Mouse (Mus musculus) NIH3T3 (cell line): ENCODE measurements around the gene Ccrl2.

Experiments used
- DNase-seq: peaks from one replicate; pipeline ENCODE4 v3.0.0-alpha.2; 2012; ENCODE audit warnings: low read depth

The Ccrl2 gene

DNA sequence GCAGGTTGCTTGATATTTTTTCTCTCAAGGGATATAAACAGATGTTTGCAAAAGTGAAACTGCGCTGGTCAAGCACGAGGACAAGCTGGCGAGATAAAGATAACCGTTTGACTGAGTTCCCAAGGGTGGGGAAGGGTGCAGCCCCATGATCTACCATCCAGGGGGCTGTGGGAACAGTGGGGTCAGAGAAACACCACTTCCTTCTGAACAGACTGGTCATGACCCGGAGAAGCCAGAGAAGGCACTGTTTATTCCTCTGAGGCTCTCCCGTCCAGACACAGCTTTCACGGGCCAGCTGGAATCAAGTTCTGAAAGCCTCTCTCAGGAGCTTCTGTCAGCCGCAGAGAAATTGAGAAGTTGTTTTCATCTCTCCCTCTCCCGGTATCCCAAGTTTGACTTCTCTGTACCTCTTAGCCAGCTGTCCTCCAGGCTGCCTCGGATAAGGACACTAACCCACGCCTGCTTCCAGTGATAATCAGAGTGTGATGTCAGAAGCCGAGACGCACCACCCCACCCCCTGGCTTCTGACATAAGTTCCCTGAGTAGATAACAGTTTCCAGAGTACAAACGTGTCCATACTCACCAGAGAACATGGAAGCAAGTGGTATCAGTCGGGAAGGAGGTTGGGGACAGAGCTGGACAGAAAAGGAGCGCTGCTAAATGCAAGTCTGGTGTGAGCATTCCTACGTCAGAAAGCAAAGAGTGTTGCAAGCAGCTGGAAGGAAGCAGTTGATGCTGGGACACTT, at the start of gene Ccrl2:
Ccrl2 (minus strand) TSS at position 722 of the 746 bp plus-strand sequence.
- peak; percentile 15 for DNase-seq

DNA sequence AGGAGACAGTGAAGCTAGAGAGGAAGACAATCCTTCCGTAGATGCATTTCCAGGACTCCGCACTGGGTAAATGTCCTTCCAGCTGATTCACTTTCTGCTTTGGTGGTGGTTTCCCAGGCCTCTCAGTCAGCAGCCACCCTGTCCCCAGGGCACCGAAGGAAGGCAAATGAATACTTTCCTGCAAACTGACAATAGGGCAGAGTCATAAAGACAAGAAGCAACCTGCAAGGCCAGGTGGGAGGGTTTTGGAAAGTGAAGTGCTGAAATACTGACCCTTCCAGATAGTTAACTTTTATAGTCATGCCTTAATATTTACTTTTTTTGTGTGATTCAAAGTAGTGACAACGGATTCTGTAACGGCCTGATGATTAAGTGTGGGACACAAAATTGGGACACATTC, 46.6 kb upstream of the Ccrl2 start:
- DNase-seq = no peak

DNA sequence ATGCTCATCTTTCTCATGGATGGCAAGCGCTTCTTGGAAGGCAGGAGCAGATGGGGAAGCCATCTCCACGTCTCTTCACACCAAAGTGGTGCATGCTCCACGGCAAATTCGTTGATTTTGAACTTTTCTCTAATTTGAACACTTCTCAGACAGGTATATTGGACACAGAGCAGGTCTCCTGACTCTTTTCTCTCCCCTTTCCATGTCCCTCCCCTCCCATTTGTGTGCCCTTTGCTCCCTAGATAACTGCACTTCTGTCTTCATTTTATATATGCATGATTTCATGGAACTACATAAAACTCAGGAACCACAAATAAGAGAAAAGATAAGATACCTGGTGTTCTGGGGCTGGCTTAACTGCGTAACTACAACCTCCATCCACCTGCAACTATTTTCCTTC, 46.0 kb upstream of the Ccrl2 start:
- DNase-seq = no peak

DNA sequence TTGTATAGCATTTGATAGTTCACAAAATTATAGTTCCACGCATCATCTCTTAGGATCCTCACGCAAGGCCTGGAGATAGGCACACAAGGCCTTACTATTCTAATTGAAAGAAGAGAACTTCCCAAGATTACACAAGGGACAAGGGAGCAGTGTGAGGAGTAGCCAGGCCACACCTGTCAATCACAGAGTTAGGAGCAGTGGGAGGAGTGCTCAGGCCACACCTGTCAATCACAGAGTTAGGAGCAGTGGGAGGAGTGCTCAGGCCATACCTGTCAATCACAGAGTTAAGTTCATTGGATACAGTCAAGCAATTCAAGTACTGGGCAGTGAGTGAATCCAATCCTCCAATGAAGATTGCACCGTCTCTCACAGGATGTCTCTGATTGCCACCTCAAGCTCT, 43.1 kb upstream of the Ccrl2 start:
- no peak for DNase-seq

DNA sequence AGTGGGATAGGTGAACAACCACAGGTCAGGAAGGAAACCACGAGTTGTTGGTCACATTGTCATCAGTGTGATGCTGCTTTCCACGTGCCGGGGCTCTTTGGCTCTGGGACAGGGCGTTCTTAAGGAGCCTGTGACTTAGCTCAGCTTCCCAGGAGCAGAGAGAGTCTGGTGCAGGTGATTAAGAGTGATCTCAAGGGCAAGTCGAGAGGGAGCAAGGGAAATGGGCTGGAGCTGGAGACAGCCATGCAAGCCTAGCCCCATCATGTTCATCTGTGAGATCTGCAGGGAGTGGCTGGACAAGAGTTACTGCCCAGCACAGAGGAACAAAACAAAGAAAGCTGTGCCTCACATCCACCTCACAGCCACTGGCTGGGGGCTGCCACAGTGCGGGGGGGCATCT, 40.2 kb upstream of the Ccrl2 start:
- no peak for DNase-seq

DNA sequence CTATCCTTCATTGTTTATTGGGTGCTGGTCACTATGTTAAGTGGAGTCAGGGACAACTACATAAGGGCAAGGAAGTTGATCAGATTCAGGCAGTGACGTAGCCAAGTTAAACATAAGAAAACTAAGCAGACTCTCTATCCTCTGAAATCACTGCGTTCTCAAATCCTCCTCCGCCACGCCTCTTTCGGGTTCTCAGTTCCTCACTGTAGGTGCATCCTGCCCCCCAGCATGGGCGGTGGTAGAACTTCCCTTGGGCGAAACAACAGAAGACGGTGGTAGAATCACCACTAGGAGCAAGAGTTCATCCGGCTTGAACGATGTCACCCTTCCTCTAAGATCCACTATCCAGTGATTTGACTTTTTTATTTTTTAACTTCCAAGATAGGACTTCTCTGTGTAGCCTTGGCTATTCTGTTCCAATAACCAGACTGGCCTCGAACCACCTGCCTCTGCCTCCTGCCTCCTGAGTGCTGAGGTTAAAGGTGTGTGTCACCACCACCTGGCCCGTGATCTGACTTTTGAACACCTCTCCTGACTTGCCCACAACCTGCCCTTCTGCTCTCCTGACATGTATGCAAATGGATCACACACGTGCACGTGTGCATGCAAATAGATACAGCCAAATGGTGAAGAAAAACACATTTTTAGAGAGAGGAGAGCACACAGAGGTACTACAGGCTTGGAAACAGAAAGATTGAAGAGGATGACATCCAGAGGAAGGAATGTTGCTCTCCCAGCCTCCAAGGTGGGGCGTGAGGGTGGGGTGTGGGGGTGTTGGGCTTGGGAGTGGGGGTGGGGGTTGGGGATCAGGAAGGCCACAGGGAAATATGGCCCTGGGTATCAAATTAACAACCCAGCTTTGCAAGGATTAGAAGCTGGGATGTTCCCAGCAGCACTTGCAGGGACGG, 39.4 kb upstream of the Ccrl2 start:
- DNase-seq = no peak

DNA sequence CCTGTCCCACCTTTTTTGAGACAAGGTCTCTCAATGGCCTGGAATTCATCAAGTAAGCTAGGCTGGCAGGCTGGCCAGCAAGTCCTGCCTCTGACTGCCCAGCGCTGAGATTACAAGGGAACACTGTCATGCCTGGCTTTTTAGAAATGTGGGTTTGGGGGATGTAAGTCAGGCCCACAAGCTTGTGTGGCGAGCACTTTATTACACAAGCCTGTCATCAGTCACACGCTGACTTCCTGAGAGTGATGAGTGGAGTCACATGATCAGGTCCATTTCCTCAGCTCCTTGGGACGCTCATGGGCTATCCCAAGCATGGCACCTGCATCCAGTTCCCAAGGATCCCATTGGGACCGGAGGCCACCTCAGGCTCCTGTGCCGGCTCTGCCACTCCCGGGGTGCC, 38.4 kb upstream of the Ccrl2 start:
- no peak for DNase-seq

DNA sequence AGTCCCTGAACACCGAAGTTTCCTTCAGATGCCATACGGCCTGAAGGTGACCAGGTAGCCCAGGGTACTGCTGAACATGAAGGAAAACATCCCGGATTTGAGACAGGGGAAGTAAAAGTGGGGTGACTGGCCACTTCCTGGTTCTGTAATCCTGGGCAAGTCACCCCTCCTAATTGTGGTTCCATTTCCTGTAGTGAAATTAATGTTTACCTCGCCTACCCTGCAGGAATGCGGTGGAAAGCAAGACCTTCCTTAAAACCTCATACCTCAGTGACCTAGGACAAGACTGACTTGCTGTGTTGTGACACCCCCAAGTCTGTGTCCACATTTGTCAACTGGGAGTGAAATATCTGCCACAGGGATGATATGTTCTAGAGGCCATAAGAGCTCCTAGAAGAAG, 37.3 kb upstream of the Ccrl2 start:
- no peak for DNase-seq

DNA sequence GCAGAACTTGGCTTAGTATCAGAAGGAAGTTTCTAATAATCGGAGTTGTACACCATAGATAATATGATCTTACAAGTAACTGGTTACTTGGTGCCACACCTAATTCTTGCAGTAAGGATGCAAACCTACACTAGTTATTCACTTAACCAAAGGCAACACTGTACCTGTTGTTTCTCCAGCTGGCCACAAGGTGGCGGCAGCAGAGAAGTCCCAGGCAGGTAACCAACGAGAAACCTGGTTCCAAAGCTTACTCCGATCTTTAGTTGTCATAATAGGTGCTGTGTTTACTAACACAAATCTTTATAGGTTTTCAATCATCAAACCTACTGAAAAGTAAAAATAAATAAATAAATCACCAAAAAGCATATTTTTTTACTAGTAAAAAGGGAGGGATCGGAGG, 35.8 kb upstream of the Ccrl2 start:
- peak; percentile 79 for DNase-seq

DNA sequence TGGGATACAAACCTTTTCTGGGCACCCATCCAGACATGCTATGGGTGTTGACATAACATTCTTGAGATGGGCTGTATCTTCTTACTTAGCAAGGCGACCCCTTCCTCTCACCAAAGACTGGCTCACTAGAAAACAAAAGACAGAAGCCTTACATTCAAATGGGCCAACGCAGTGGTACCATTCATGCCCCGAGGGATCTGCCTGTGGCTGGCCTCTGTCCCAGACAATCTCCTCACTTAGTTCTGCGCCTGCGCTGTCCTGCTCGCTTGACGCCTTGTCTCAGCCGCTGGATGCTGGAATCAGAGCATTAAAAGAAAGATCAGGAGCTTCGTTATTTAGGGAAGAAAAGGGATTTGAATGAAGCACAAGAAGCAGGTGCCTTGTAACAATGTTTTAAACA, 35.3 kb upstream of the Ccrl2 start:
- no peak for DNase-seq

DNA sequence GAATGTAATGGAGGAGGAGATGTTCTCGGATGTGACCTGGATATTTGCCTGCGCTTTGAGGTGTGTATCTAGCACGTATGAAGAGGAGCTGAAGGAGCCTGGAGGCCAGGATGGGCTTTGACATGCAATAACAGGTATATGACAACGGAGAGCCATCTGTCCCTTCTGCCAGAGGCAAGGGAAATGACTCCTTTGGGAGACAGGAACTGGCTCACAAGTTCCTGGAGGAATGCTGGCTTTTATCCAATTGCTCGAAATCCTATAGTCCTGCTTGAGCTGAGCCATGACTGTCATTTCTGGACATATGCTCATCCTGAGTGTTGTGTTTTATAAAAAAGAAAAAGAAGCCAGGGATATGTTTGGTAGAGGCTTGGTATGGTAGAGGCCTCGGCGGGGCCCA, 31.6 kb upstream of the Ccrl2 start:
- DNase-seq = no peak

DNA sequence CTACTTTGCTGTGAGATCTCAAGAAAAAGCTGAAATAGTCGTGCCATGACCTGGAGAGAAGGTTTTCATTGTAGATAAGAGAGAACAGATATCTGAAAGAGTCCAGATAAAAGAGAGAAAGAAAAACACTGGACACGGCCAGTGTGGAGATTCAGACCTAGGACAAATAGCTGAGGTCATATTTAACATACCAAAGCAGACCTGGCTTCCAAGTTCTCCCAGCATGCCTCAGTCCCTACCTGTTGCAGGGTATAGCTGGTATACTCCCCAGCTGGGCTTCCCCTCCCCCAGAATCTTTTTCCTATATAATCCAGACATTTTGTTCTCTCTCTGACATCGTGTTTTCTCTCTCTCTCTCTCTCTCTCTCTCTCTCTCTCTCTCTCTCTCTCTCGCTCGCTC, 30.6 kb upstream of the Ccrl2 start:
- no peak for DNase-seq

DNA sequence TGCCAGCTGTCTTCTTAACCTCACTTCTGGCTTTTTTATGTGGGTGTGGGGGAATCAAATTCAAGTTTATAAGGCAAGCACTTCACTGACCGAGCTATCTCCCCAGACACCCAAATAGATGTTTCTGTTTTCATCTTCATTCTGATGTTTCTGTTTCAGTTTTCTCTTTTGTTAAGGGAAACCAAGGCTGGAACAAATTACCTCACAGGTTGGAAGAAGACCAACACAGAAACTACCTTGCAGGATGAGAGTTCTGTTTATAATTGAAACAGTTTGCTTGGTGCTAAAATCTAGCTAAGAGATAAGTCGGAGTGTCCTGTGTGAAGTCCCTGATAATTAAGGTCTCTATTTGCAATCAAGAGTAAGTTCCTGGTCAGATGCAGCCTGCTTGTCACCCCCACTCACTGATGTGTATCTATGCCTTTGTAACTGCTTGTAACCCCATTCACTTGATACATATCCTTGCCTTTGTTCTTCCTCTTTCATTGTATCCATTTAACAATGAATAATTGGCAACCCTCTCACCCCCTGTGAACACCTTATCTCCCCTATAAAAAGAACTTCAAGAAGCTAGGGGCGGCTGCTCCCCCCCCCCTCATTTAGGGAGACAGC, 29.8 kb upstream of the Ccrl2 start:
- DNase-seq = no peak

DNA sequence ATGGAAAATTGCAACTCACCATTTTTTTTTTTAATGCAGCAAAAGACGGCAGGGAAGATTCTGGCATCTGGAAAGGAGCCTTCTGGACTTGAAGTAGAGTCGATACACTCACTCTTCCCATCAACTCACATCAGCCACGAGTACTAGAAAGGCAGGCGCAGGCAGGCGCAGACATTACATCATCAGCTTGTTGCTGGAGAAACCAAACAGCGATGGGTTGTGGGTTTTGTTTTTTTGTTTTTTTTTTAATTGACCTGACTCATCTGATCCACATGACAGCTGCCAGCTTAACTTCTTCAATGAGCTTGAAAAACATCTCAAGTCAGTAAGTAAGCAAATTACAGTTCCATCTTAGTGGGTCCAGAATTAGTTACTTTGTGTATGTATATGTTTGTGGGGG, 28.8 kb upstream of the Ccrl2 start:
- no peak for DNase-seq

DNA sequence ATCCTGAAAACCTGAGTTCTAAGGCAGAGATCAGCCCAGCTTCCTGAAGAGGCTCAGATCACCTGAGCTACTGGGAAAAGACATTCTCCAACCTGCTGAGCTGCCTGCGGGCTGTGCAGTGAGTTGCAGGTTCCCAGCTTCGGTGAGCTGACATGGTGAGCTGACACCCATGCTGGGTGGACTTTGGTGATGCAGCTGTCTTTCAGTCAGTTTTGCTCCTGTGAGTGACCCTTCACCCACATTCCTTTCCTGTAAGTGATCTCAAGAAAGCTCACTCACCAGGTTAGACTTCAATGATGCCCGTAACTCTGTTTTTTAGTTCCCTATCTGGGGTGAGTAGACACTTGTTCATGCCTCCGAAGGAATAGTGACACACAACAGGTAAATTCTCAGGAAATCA, 28.0 kb upstream of the Ccrl2 start:
- no peak for DNase-seq

DNA sequence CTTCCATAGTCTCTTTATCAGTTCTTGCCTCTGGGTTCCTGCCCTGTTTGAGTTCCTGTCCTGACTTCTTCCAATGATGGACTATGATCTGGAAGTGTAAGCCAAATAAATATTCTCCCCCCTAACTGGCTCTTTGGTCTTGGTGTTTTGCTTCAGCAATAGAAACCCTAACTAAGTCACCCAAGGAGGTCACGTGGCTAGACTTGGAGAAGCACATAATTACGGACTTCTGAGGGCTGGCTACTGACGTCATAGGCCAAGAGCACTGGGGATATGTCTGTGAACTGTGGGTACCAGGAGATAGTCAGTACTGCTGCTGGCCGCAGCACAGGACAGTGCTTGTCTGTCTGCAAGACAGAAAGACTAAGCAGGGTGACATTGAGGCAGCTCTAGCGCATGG, 24.4 kb upstream of the Ccrl2 start:
- no peak for DNase-seq

DNA sequence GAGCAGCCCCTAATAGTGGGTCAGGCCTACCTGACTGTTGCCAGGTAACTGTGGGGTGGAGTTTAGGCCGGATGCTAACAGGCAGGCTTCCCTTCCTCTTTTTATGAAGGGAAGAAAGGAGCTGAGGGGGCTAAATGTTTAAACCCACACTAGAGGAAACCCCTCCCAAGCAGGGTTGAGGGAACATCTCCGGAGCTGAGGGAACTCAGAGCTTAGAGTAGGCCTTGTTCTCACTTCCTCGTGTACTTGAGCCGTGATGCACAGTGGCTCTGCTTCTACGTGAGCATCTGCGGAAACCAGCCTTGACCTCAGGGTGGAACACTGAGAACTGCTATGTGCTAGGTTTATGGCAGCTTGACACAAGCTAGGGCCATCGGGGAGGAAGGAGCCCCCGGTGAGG, 23.5 kb upstream of the Ccrl2 start:
- no peak for DNase-seq

DNA sequence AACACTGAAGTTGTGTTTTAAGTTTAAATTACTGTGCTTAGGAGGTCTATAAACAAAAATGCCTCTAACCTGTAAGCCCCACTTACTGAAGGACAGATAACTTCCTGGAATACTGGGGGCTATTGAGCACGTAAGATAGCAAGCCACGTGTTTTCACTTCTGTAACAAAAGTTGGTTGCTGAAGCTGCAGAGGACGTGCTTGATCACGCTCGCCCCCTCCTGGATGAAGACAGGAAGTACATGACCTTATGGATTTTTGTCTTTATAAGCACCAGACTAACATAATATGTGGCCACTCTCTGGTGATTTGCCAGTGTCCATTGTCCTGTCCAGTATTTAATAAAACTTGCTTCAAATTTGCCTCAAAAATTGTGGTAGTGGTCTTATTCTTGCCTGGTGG, 20.4 kb upstream of the Ccrl2 start:
- peak; percentile 30 for DNase-seq

DNA sequence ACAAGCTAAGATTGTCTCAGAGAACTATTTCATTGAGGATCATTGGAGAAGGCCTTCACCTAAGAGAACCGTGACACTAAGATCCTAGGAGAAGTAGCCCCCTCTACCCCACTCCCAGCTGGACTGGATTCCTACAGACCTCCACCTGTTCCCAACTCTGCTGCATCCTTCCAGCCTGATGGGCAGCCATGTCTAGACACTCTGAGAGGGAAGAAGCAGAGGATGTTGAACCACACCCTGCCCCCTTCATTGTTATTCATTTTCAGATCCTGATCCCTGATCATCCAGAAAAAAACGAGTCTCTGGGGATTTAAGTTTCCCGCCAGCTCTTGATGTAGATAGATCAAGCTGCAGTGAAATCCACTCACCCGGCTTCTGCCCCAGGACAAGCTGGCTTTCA, 15.7 kb upstream of the Ccrl2 start:
- DNase-seq = no peak

DNA sequence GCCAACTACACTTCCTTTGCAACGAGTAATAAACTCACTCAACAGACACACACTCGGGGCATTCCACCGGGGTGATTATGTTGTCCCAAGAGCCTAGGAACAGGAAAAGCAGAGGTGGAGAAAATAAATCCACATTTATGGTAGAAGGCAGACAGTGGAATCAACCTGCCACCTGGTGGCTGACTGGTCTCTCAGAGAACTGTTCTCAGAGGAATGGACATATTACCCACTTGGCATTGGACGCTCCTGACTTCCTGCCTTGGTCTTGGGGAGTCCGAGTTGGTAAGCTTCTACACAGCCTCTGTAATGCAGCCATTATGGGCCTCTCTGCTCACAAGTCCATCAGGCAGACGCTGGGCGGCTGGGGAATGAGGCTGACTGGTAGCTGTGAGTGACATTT, 14.9 kb upstream of the Ccrl2 start:
- DNase-seq = peak; percentile 50

DNA sequence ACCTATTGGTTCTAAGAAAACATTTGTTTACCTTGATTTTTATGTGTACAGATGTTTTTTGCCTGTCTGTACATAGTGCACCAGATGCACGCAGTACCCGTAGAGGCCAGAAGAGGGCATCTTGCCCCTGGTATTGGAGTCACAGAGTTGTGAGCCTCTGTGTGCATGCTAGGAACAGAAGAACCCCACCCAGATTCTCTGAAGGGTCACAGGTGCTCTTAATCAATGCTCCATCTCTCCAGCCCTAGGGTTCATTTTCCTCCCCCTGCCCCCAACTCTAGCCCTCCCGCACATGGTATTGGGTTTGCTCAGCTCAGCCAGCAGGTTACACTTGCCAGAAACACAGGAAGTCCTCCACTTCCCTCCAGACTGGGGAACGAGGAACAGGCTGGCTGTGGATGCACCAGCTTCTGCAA, 13.2 kb upstream of the Ccrl2 start:
- DNase-seq = peak; percentile 43

DNA sequence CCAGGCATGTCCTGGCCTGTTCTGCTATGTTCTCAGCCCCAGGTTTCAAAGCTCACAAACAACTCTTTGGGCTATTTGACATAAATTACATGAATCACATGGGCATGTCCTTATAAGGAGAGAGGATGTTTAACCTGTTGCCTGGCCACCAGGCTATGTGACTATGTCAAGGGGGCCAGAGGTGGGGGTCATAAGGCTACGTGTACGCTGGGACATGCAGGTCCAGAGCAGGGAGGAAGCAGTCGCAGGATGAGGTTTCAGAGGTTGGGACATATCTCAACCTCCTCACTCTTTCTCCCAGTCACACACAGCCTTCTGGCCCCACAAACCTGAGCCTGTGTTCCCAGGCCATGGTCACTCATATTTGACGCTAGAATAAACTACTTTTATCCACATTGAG, 9.7 kb upstream of the Ccrl2 start:
- DNase-seq = no peak

DNA sequence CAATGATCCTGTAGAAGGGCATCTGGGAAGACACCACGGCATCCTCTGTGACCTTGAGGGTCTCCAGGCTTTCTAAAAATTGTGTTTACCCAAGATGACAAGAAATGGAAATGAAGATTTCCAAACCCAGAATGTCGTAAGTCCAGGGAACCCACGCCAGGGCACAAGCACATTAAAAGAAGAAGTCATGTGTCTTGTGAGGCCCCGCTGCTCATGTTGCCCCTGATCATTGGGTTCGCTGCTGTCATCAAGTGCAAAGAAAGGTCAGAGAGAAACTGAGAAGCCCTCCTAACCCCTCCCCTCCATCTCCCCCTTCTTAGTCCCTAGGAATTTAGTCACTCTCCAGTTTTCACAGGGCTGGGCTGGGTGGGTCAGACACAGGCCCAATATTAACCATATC, 5.5 kb upstream of the Ccrl2 start:
- DNase-seq = no peak
